Mouse (Mus musculus) embryonic facial prominence, embryonic 13.5 days (tissue): ENCODE measurements at regions not wholly inside any gene's neighbourhood (a gene's known extent, or its start where the extent isn't known, plus 50 kb on each side); places are given as distances from the start of the nearest gene placed in this dataset.

Source experiments
- ATAC-seq: fragments of 200-750 bp; cut with Nextera tagmentation; 2 replicates; pipeline ENCODE4 v1.8.0; 2017; ENCODE audit warnings: low read depth; ENCODE audit not compliant: insufficient number of reproducible peaks, insufficient read depth, low FRiP score, low TSS enrichment
- H3K27ac ChIP-seq: fragments of 300-500 bp; sonication (generic); 2 replicates; pipeline ENCODE4 v1.5.1; 2015; ENCODE audit warnings: moderate library complexity, mild to moderate bottlenecking, inconsistent platforms
- H3K27me3 ChIP-seq: fragments of 300-500 bp; sonication (generic); 2 replicates; pipeline ENCODE4 v1.6.1; 2015; ENCODE audit warnings: mild to moderate bottlenecking, inconsistent platforms
- H3K36me3 ChIP-seq: fragments of 300-500 bp; sonication (generic); 2 replicates; pipeline ENCODE4 v1.6.1; 2015; ENCODE audit warnings: mild to moderate bottlenecking, inconsistent platforms
- H3K4me1 ChIP-seq: fragments of 300-500 bp; sonication (generic); 2 replicates; pipeline ENCODE4 v1.6.1; 2015; ENCODE audit warnings: inconsistent platforms
- H3K4me2 ChIP-seq: fragments of 300-500 bp; sonication (generic); 2 replicates; pipeline ENCODE4 v1.6.1; 2015; ENCODE audit warnings: moderate library complexity, mild to moderate bottlenecking, inconsistent platforms
- H3K4me3 ChIP-seq: fragments of 300-500 bp; sonication (generic); 2 replicates; pipeline ENCODE4 v1.5.1; 2015; ENCODE audit warnings: mild to moderate bottlenecking, inconsistent platforms
- H3K9ac ChIP-seq: fragments of 300-500 bp; sonication (generic); 2 replicates; pipeline ENCODE4 v1.6.1; 2015; ENCODE audit warnings: mild to moderate bottlenecking, inconsistent platforms
- H3K9me3 ChIP-seq: fragments of 300-500 bp; sonication (generic); 2 replicates; pipeline ENCODE4 v1.6.1; 2016; ENCODE audit warnings: inconsistent platforms
- WGBS: fragments of 180-500 bp; shearing (Covaris S2); methylation state at CpG from one replicate; pipeline ENCODE4 v1.1.7; 2015; ENCODE audit warnings: mixed read lengths; 5-methylcytosine and 5-hydroxymethylcytosine counted together

- Histone ChIP-seq H3K27me3 (no peaks in the 10 kb centered on the region), H3K4me3 (no peak overlapping the region), H3K4me1 (0 out of 2 replicates have a peak, but pooled peaks cover 3% of the 10 kb centered on the region), H3K27ac (no peak overlapping the region), H3K36me3 (no peaks in the 10 kb centered on the region), H3K9ac (no peak overlapping the region), H3K4me2 (no peak overlapping the region), H3K9me3 (no peaks in the 10 kb centered on the region)
- ATAC-seq: no peak
- 90% methylated on average over 9 of the region's 9 CpGs for WGBS
Measured at GRCm38 (mm10) chr8:35999584-35999983, 234.0 kb downstream of the Gm19410 start.

GRCm38 (mm10) chr8:36004387-36004786 is 238.8 kb downstream of the Gm19410 start:
- Histone ChIP-seq H3K27ac (no peak overlapping the region), H3K9ac (no peak overlapping the region), H3K27me3 (no peaks in the 10 kb centered on the region), H3K4me3 (no peak overlapping the region), H3K9me3 (0 out of 2 replicates have a peak, but pooled peaks cover 6% of the 10 kb centered on the region), H3K4me1 (no peaks in the 10 kb centered on the region), H3K4me2 (no peak overlapping the region), H3K36me3 (no peaks in the 10 kb centered on the region)
- WGBS: 83% methylated on average over 2 of the region's 2 CpGs
- no peak for ATAC-seq

GRCm38 (mm10) chr8:36005536-36005935 is 239.9 kb downstream of the Gm19410 start:
- Histone ChIP-seq H3K36me3 (no peaks in the 10 kb centered on the region), H3K4me3 (no peak overlapping the region), H3K4me1 (no peaks in the 10 kb centered on the region), H3K27me3 (no peaks in the 10 kb centered on the region), H3K9me3 (0 out of 2 replicates have a peak, but pooled peaks cover 6% of the 10 kb centered on the region), H3K27ac (no peak overlapping the region), H3K9ac (no peak overlapping the region), H3K4me2 (no peak overlapping the region)
- 47% methylated on average over 3 of the region's 3 CpGs for WGBS
- no peak for ATAC-seq

GRCm38 (mm10) chr8:36007724-36008123 is 242.1 kb downstream of the Gm19410 start:
- H3K9me3 ChIP-seq: 0 out of 2 replicates have a peak, but pooled peaks cover 6% of the 10 kb centered on the region
- no peaks in the 10 kb centered on the region for H3K27me3 ChIP-seq
- H3K36me3 ChIP-seq: no peaks in the 10 kb centered on the region
- no peak overlapping the region for H3K9ac ChIP-seq
- H3K27ac ChIP-seq: no peak overlapping the region
- ATAC-seq: no peak
- H3K4me2 ChIP-seq: no peak overlapping the region
- WGBS: 63% methylated on average over 1 of the region's 1 CpGs
- H3K4me3 ChIP-seq: no peak overlapping the region
- no peaks in the 10 kb centered on the region for H3K4me1 ChIP-seq

GRCm38 (mm10) chr8:36009565-36009964 is 244.0 kb downstream of the Gm19410 start:
- Histone ChIP-seq H3K4me1 (peaks cover 8% of the 10 kb centered on the region), H3K27ac (no peak overlapping the region), H3K4me2 (no peak overlapping the region), H3K9me3 (0 out of 2 replicates have a peak, but pooled peaks cover 6% of the 10 kb centered on the region), H3K36me3 (no peaks in the 10 kb centered on the region), H3K4me3 (no peak overlapping the region), H3K27me3 (no peaks in the 10 kb centered on the region), H3K9ac (no peak overlapping the region)
- ATAC-seq: no peak
- WGBS: 55% methylated on average over 9 of the region's 9 CpGs

GRCm38 (mm10) chr8:36010446-36011217 is 245.0 kb downstream of the Gm19410 start:
- ATAC-seq: no peak
- Histone ChIP-seq H3K4me1 (peaks cover 14% of the 10 kb centered on the region), H3K27ac (no peak overlapping the region), H3K4me2 (no peak overlapping the region), H3K27me3 (no peaks in the 10 kb centered on the region), H3K9ac (no peak overlapping the region), H3K36me3 (no peaks in the 10 kb centered on the region), H3K9me3 (0 out of 2 replicates have a peak, but pooled peaks cover 6% of the 10 kb centered on the region), H3K4me3 (no peak overlapping the region)
- 65% methylated on average over 11 of the region's 11 CpGs for WGBS

GRCm38 (mm10) chr8:36014862-36015261 is 249.3 kb downstream of the Gm19410 start:
- no peaks in the 10 kb centered on the region for H3K9me3 ChIP-seq
- 0 out of 2 replicates have a peak, but pooled peaks cover 3% of the 10 kb centered on the region for H3K27me3 ChIP-seq
- H3K4me3 ChIP-seq: no peak overlapping the region
- no peak overlapping the region for H3K27ac ChIP-seq
- no peak overlapping the region for H3K4me2 ChIP-seq
- 52% methylated on average over 8 of the region's 8 CpGs for WGBS
- H3K9ac ChIP-seq: no peak overlapping the region
- no peak for ATAC-seq
- peaks cover 18% of the 10 kb centered on the region for H3K4me1 ChIP-seq
- H3K36me3 ChIP-seq: no peaks in the 10 kb centered on the region

GRCm38 (mm10) chr8:36016321-36017114 is 250.9 kb downstream of the Gm19410 start:
- ATAC-seq: no peak
- 82% methylated on average over 20 of the region's 20 CpGs for WGBS

GRCm38 (mm10) chr8:36018993-36019753 is 253.6 kb downstream of the Gm19410 start:
- no peak overlapping the region for H3K9ac ChIP-seq
- no peak overlapping the region for H3K27ac ChIP-seq
- H3K4me3 ChIP-seq: no peak overlapping the region
- no peak overlapping the region for H3K4me2 ChIP-seq
- H3K27me3 ChIP-seq: 0 out of 2 replicates have a peak, but pooled peaks cover 3% of the 10 kb centered on the region
- no peaks in the 10 kb centered on the region for H3K36me3 ChIP-seq
- H3K9me3 ChIP-seq: no peaks in the 10 kb centered on the region
- WGBS: 78% methylated on average over 15 of the region's 15 CpGs
- H3K4me1 ChIP-seq: peaks cover 14% of the 10 kb centered on the region
- no peak for ATAC-seq

More at GRCm38 (mm10) chr8:36016321-36017114, 250.9 kb downstream of the Gm19410 start:
- H3K4me2 ChIP-seq: no peak overlapping the region
- H3K36me3 ChIP-seq: no peaks in the 10 kb centered on the region
- no peak overlapping the region for H3K9ac ChIP-seq
- H3K9me3 ChIP-seq: no peaks in the 10 kb centered on the region
- 0 out of 2 replicates have a peak, but pooled peaks cover 3% of the 10 kb centered on the region for H3K27me3 ChIP-seq
- H3K4me1 ChIP-seq: peaks cover 18% of the 10 kb centered on the region
- H3K4me3 ChIP-seq: no peak overlapping the region
- H3K27ac ChIP-seq: no peak overlapping the region

- Histone ChIP-seq H3K4me2 (no peak overlapping the region), H3K4me1 (peaks cover 7% of the 10 kb centered on the region)
- no peak for ATAC-seq
Measured at GRCm38 (mm10) chr8:36019895-36020294, 254.3 kb downstream of the Gm19410 start.

GRCm38 (mm10) chr8:36027586-36027985 is 262.0 kb downstream of the Gm19410 start:
- H3K4me2 ChIP-seq: no peak overlapping the region
- ATAC-seq: no peak
- no peaks in the 10 kb centered on the region for H3K9me3 ChIP-seq
- H3K36me3 ChIP-seq: no peaks in the 10 kb centered on the region
- H3K4me1 ChIP-seq: peaks cover 6% of the 10 kb centered on the region; the same call in 1 of the 2 replicates
- no peaks in the 10 kb centered on the region for H3K27me3 ChIP-seq
- 64% methylated on average over 11 of the region's 11 CpGs for WGBS
- no peak overlapping the region for H3K4me3 ChIP-seq
- H3K9ac ChIP-seq: no peak overlapping the region
- H3K27ac ChIP-seq: no peak overlapping the region

More at GRCm38 (mm10) chr8:36019895-36020294, 254.3 kb downstream of the Gm19410 start:
- Histone ChIP-seq H3K36me3 (no peaks in the 10 kb centered on the region), H3K9ac (no peak overlapping the region), H3K27me3 (0 out of 2 replicates have a peak, but pooled peaks cover 3% of the 10 kb centered on the region), H3K9me3 (no peaks in the 10 kb centered on the region), H3K27ac (no peak overlapping the region), H3K4me3 (no peak overlapping the region)
- WGBS: 90% methylated on average over 7 of the region's 7 CpGs
